Mouse (Mus musculus) stomach, postnatal 0 days (tissue): ENCODE results near the gene Hic1.

Experiments used
- CTCF ChIP-seq: IDR thresholded peaks from 2 replicates; pipeline ENCODE4 v1.5.1; 2016; ENCODE audit warnings: antibody characterized with exemption, low read depth, mild to moderate bottlenecking, moderate library complexity
- EP300 ChIP-seq: optimal IDR thresholded peaks from 2 replicates; pipeline ENCODE3; 2016; ENCODE audit warnings: antibody characterized with exemption

GRCm38 (mm10) chr11:75147106-75147845, 22.0 kb downstream of the Hic1 start:
- no peak for TF ChIP-seq CTCF
- no peak for TF ChIP-seq EP300
